Mouse (Mus musculus) ES-Bruce4 (cell line): ENCODE data around the gene Pbp2.

ENCODE experiments used
- CTCF ChIP-seq: IDR thresholded peaks from one replicate; pipeline ENCODE4 v1.8.1; 2011; ENCODE audit warnings: low read depth, low read length
- EP300 ChIP-seq: IDR thresholded peaks from 2 replicates; pipeline ENCODE4 v1.6.1; 2011; ENCODE audit warnings: low read depth, low read length; ENCODE audit not compliant: insufficient read depth

- TF ChIP-seq CTCF (no peak), EP300 (no peak)
Measured at GRCm38 (mm10) chr6:135292391-135292790, 17.8 kb downstream of the Pbp2 start.
